Mouse (Mus musculus) left cerebral cortex, postnatal 14 days (tissue): ENCODE results near the gene Slc17a7. TPM values are rescaled to one million over a fixed set of nuclear protein-coding genes. Genes with fewer than 3 reads are reported as not detected.
A peak's percentile ranks its signal among the peaks of the same experiment; 100 is the strongest.
"Not testable (repeated sequence)": the region's sequence is repeated elsewhere in the genome, so short reads cannot be mapped to it uniquely, and the experiment has no call there.

Experiments used
- DNase-seq, 2 experiments: peaks; one replicate each; pipeline ENCODE4 v3.0.0; 2021 to 2022; ENCODE audit warnings: low spot score in 2 of 2, mixed read lengths in 1 of 2
- intact Hi-C: fragments of 180-260 bp; cut with DNase I; formaldehyde crosslinking; loops from one replicate; pipeline ENCODE4 v1.15.1; 2025
- long read RNA-seq, 2 experiments: library from polyadenylated mRNA; stranded (forward); transcript quantifications; one replicate each; pipeline ENCODE4 v2.0.0; 2021
- total RNA-seq, 2 experiments: library from RNA; stranded (reverse); gene quantifications; 2 replicates each; pipeline ENCODE4 v1.2.3; 2021

Slc17a7 gene
- 1,000 to 10,000 TPM; 1,570 to 1,628 TPM for total RNA-seq
- long read RNA-seq, experiment 1, transcript Slc17a7-204 (10 exons, 2,722 nt): minor isoform, 12 of 1,334 reads
- long read RNA-seq, experiment 1, transcript Slc17a7-201 (12 exons, 2,915 nt): major isoform, 1,086 of 1,334 reads
- long read RNA-seq, experiment 1, partial matches to known transcripts: 199 of 1,334 reads
- long read RNA-seq, experiment 1, other reads (novel, unspliced or antisense): 35 of 1,334 reads
- long read RNA-seq, experiment 2, transcript Slc17a7-201 (12 exons, 2,915 nt): major isoform, 988 of 1,216 reads
- long read RNA-seq, experiment 2, transcript Slc17a7-204 (10 exons, 2,722 nt): minor isoform, 16 of 1,216 reads
- long read RNA-seq, experiment 2, partial matches to known transcripts: 162 of 1,216 reads
- long read RNA-seq, experiment 2, other reads (novel, unspliced or antisense): 49 of 1,216 reads

DNA sequence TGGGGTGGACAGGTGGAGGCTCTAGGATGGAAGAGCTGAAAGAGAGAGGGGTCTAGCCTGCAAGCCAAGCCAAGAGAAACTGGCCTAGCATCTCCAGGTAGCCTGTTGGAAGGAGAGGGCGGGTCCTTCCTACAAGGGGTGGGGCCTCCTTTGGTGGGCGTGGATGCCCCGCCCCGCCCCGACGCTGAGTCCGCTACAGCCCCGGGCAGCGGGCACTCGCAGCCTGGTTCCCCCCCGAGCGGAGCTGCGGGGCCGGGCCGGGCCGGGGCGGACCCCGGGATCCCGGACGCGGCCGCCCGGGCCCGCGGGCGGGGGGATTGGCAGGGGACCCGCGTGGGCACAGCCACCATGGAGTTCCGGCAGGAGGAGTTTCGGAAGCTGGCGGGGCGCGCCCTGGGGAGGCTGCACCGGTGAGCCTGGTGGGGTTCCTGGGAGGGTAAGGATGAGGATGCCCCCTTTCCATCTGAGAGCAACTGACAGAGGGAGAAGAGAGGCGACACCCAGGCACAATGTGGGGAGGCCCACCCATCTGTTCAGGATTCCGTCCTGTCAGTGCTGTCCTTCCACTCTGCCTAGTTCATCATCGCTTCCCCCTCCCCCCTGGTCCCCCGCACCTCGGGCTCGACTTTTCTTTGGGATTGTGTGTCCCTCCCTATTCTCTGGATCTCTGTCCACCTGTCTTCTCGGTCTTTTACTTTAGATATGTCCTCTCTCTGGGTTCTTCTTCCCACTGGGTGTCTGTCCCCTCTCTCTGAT is at the start of gene Slc17a7:
Gene Slc17a7 (plus strand): TSS at position 215 of the 756 bp plus-strand sequence.
- DNase-seq: peak in 1 of 2 experiments; percentile 66

DNA sequence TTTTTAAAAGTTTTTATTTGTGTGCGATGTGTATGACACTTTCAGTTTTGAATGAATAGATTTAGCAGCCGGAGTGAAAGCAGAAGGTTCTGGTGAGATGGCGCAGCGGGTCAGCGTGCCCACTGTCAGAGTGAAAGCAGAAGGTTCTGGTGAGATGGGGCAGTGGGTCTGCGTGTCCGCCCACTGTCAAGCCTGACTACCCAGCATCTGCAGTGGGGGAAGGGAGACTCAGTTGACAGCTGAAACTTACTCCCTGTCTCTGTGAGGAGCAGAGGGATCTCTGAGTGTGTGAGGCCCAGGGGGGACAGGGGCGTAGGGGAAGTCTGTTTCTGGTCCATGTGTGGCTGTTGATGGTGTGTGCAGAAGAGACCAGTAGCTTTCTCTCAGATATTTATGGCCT is 46.2 kb upstream of the Slc17a7 start:
- no peak for DNase-seq

More for the DNA sequence above, at the start of gene Slc17a7:
- intact Hi-C loops: loop anchor here (2.0 kb wide), 2 partner anchors 35 to 135 kb away; no protein-coding TSS in a partner anchor

GRCm38 (mm10) chr7:45118336-45118735 is 45.4 kb upstream of the Slc17a7 start:
- no peak for DNase-seq
- intact Hi-C loops: no loop called here

More for the DNA sequence above, 46.2 kb upstream of the Slc17a7 start:
- intact Hi-C loops: no loop called here

GRCm38 (mm10) chr7:45119780-45120709 is 43.7 kb upstream of the Slc17a7 start:
- intact Hi-C loops: loop anchor here (5.0 kb wide), 1 partner anchor 38 kb away; no protein-coding TSS in a partner anchor
- no peak for DNase-seq

GRCm38 (mm10) chr7:45121404-45121803 is 42.3 kb upstream of the Slc17a7 start:
- intact Hi-C loops: loop anchor here (5.0 kb wide), 1 partner anchor 39 kb away; no protein-coding TSS in a partner anchor
- no peak for DNase-seq

DNA sequence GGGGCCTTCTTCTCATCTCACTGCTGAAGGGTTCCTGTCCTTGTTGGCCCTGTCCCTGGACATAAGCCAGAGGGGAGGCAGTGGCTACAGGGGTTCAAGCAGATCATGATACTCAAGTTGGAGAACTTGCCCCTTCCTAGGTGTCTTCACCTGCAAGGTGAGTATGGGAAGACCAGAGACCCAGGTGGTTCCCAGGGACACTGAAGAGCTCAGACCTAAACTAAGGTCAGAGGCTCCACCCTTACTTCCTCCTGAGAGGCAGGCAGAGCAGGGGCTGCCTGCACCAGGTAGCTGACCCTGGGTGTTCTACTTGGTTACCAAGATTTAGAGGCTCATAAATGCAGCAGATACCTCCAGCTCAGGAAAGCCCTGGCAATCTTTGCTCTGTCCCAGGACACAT is 41.8 kb upstream of the Slc17a7 start:
- intact Hi-C loops: loop anchor here (5.0 kb wide), 1 partner anchor 40 kb away; no protein-coding TSS in a partner anchor
- no peak for DNase-seq

GRCm38 (mm10) chr7:45122561-45123185 is 41.1 kb upstream of the Slc17a7 start:
- DNase-seq: no peak
- intact Hi-C loops: loop anchor here (5.0 kb wide), 1 partner anchor 40 kb away; no protein-coding TSS in a partner anchor

DNA sequence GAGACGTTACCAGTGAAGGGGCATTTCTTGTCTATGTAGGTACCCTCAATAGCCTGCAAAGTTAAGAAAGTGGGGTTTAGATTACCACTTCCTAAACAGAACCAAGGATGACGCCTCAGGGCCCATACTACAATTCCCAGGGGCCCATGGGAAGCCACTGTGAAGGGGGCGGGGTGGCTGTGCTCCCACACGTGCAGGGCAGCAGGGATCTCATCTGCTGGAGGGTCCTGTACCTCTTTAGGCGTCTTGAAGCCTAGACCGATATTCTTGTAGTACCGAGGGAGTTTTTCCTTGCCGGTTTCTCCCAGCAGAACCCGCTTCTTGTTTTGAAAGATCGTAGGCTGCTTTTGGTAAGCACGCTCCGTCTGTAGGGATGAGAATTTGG is 40.6 kb upstream of the Slc17a7 start:
- no peak for DNase-seq
- intact Hi-C loops: loop anchor here (5.0 kb wide), 1 partner anchor 41 kb away; no protein-coding TSS in a partner anchor

DNA sequence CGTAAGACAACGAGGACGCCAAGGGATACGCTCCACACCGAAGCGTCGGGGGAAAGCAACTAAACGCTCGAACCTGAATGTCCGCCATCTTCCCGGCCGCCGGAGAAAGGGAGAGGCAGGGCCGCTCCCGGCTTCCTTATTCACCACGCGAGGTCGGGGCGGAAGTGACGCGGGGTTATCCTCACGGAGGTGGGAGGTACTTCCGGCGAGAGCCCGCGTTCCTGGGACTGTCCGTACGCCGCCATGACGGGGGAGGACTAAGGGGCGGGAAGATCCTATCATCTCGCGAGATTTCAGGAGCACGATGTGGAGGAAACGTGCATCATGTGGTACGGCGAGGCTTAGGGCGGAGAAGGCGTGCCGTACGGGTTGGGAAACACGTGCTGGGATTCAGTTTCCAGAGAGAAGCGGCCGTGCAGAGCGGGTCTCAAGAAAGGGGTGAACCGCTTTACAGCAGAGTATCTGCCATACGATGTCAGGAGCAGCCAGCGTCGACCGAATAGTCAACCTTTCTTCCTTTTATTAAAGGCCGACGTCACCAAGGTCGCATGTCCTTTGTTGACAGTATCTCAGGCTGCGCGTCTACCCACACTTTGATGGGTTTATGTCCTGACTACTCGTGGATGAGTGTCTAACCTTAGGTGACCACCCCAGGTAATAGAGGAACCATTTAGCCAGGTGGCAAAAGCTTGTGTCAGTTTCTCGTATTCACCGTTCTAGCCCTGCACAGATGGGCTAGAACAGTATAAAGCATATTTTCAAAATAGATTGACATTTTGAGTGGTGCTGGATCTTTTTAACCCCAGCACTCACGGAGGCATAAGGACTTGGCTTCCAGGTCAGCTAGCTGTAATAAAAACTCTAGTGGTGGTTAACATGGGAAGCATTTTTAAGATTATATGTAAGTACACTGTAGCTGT is 39.3 kb upstream of the Slc17a7 start, which contains the start of gene Rps11:
Gene Rps11 (minus strand): TSS at position 216 of the 920 bp plus-strand sequence.
- intact Hi-C loops: loop anchor here (5.0 kb wide), 1 partner anchor 42 kb away; no protein-coding TSS in a partner anchor
- DNase-seq: peak; percentile 99

GRCm38 (mm10) chr7:45125144-45125600 is 38.6 kb upstream of the Slc17a7 start:
- intact Hi-C loops: no loop called here
- peak in 1 of 2 experiments; percentile 55 for DNase-seq

DNA sequence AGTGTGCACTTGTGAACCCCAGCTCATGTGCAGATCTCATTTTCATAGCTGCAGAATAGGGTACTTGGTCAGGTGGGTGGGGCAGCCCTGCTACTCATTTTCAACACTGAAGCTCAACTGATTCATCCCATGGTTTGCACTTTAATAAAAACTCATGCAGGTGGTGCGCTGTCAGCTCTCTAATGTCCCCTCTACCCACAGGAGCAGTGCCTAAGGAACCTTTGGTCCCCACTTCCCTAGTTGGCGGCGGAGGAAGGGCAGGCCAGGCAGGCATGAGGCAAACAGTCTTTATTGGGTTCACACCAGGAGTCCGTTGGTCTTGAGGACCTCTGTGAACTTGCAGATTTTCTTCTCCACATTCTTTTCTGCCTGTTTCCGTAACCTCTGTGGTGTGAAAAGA is 38.1 kb upstream of the Slc17a7 start:
- intact Hi-C loops, DNase-seq: not testable (repeated sequence)

DNA sequence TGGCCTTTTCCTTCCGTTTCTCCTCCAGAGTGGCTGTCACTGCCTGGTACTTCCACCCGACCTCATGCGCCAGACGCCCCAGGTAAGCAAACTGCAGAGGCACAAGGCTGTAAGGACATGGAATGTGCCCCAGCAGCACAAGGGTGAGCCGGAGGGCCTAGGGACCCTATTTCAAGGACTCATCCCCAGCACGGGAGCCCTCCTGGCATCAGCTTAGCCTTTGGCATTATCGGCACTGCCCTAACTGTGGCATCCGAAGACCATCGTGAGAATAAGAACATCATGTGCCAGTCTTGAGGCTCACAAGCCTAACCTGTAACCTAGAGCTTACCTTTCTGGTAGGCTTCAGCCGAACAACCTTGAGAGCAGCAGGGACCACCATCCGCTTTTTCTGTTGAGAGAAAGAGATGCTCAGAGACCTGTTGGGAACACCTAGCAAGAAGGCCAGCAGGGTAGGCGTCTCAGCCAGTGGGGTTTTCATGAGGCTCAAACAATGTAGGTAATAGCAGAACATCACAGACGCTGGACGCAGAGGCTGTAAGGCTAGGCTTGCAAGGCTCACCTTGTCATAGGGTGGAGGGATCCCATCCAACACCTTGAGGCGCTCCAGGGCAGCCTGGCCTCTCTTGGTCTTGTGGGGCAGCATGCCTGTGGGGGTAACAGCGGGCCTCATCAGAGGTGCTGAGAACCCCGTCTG is 37.5 kb upstream of the Slc17a7 start:
- no peak for DNase-seq
- intact Hi-C loops: no loop called here

- no peak for DNase-seq
- intact Hi-C loops: no loop called here
These were observed 36.7 kb upstream of the Slc17a7 start for GRCm38 (mm10) chr7:45126844-45127699.

- DNase-seq: no peak
- intact Hi-C loops: no loop called here
These were observed 36.0 kb upstream of the Slc17a7 start for GRCm38 (mm10) chr7:45127700-45128224.

GRCm38 (mm10) chr7:45128624-45129246 is 35.0 kb upstream of the Slc17a7 start, which contains the start of gene Rpl13a:
TSS of gene Rpl13a (minus strand) at chr7:45128761.
- intact Hi-C loops: no loop called here

More at GRCm38 (mm10) chr7:45128624-45129246, 35.0 kb upstream of the Slc17a7 start, which contains the start of gene Rpl13a:
- peak; percentile 99 to 100 for DNase-seq
